ENCODE assay signal across 21 mouse cellular contexts in genomic region chr10:53974180-53974579, GRCm38 (mm10).
DNase-seq lines count a peak whose midpoint lies in the region; ATAC-seq and TF ChIP-seq lines count a peak whose summit lies in the region.
"Had no signal": no experiment of that assay in that cellular context is flagged by ENCODE, and none has a peak within 500 bp of the region (broad histone marks: within the 10 kb centered on the region; RNA-seq: fewer than 3 reads in every experiment).

No protein-coding gene starts in this region.

- no peak for TF ChIP-seq EP300 in lung, postnatal 0 days (IDR thresholded peaks at IDR 0.05)

- no peak overlapping the region for H3K27ac ChIP-seq in lung, postnatal 0 days (ENCODE audit: low read length)
- H3K27ac ChIP-seq in intestine, embryonic 15.5 days: no peak overlapping the region
- H3K27ac ChIP-seq: heart, embryonic 13.5 days; hindbrain, postnatal 0 days; layer of hippocampus, adult 2 months; limb, embryonic 12.5 days; liver, embryonic 13.5 days; midbrain, embryonic 13.5 days; stomach, postnatal 0 days had no signal

- no peak overlapping the region for H3K4me2 ChIP-seq in lung, postnatal 0 days (replicated peaks; ENCODE audit: low read depth, low read length)
- H3K4me2 ChIP-seq in intestine, embryonic 15.5 days (replicated peaks): no peak overlapping the region
- H3K4me2 ChIP-seq: heart, embryonic 13.5 days; limb, embryonic 12.5 days; liver, embryonic 13.5 days; midbrain, embryonic 13.5 days had no signal

- no peak for ATAC-seq in lung, postnatal 0 days
- ATAC-seq in intestine, embryonic 15.5 days: no peak
- ATAC-seq: hindbrain, postnatal 0 days; intestine, postnatal 0 days; midbrain, embryonic 13.5 days had no signal

- H3K4me3 ChIP-seq in lung, postnatal 0 days (ENCODE audit: low read depth, low read length): no peak overlapping the region
- H3K4me3 ChIP-seq in intestine, embryonic 15.5 days (replicated peaks): no peak overlapping the region
- H3K4me3 ChIP-seq: heart, embryonic 13.5 days; layer of hippocampus, adult 2 months; limb, embryonic 12.5 days; liver, embryonic 13.5 days; megakaryocyte, embryonic 14.5 days; midbrain, embryonic 13.5 days had no signal

- no peak for TF ChIP-seq CTCF in lung, postnatal 0 days (IDR thresholded peaks at IDR 0.05)

- no peaks in the 10 kb centered on the region for H3K36me3 ChIP-seq in lung, postnatal 0 days (ENCODE audit: insufficient read depth, low read length)
- H3K36me3 ChIP-seq in intestine, embryonic 15.5 days: no peaks in the 10 kb centered on the region
- H3K36me3 ChIP-seq: heart, embryonic 13.5 days; limb, embryonic 12.5 days; midbrain, embryonic 13.5 days had no signal

- no peaks in the 10 kb centered on the region for H3K9me3 ChIP-seq in lung, postnatal 0 days (ENCODE audit: low read length)
- no peaks in the 10 kb centered on the region for H3K9me3 ChIP-seq in intestine, embryonic 15.5 days
- H3K9me3 ChIP-seq: heart, embryonic 13.5 days; limb, embryonic 12.5 days; liver, embryonic 13.5 days; megakaryocyte, embryonic 14.5 days; midbrain, embryonic 13.5 days had no signal

- peak; percentile 20 for DNase-seq in heart, adult 8-10 months (ENCODE audit: low spot score)
- DNase-seq in heart, adult 9 months (ENCODE audit: low spot score in 2 of 2): no peak
- peak; percentile 50 for DNase-seq in lung, postnatal 0 days (ENCODE audit: low spot score)
- DNase-seq in lung, postnatal 4 days: no peak
- DNase-seq in Muller cell, postnatal 12 days (ENCODE audit: inconsistent ontology term): peak; percentile 49
- no peak for DNase-seq in embryo, embryonic 11 days
- DNase-seq: adrenal gland, postnatal 36 days; cerebellum, adult 11 months; cerebellum, postnatal 10 days; heart, postnatal 14 days; kidney, postnatal 10 days; liver, embryonic 13.5 days had no signal

- H3K4me1 ChIP-seq in lung, postnatal 0 days (ENCODE audit: insufficient read depth, low read depth, low read length): no peaks in the 10 kb centered on the region
- no peaks in the 10 kb centered on the region for H3K4me1 ChIP-seq in intestine, embryonic 15.5 days (replicated peaks)
- H3K4me1 ChIP-seq: limb, embryonic 12.5 days; liver, embryonic 13.5 days; midbrain, embryonic 13.5 days had no signal

- no peaks in the 10 kb centered on the region for H3K27me3 ChIP-seq in lung, postnatal 0 days (replicated peaks; ENCODE audit: insufficient read depth, low read length)
- no peaks in the 10 kb centered on the region for H3K27me3 ChIP-seq in intestine, embryonic 15.5 days (replicated peaks)
- H3K27me3 ChIP-seq: heart, embryonic 13.5 days; limb, embryonic 12.5 days; liver, embryonic 13.5 days; megakaryocyte, embryonic 14.5 days; midbrain, embryonic 13.5 days had no signal

- H3K9ac ChIP-seq in lung, postnatal 0 days (replicated peaks; ENCODE audit: low read depth): no peak overlapping the region
- no peak overlapping the region for H3K9ac ChIP-seq in intestine, embryonic 15.5 days
- H3K9ac ChIP-seq: heart, embryonic 13.5 days; limb, embryonic 12.5 days; liver, embryonic 13.5 days; midbrain, embryonic 13.5 days had no signal

Comparison
In these comparisons a context has a peak if more than half of its experiments do, and no peak if none do; other contexts are left out.
1. DNase-seq: peak in heart, adult 8-10 months (single experiment), lung, postnatal 0 days (single experiment) and Muller cell, postnatal 12 days (single experiment); none in heart, adult 9 months (0 of 2), lung, postnatal 4 days (0 of 2) and embryo, embryonic 11 days (single experiment).